Mouse (Mus musculus): ENCODE measurements at regions not wholly inside any gene's neighbourhood (a gene's known extent, or its start where the extent isn't known, plus 50 kb on each side); places are given as distances from the start of the nearest gene placed in this dataset.

GRCm38 (mm10) chr1:47854372-47854771, 961.7 kb upstream of the Slc39a10 start:
- DNase-seq = peak; percentile 10

GRCm38 (mm10) chr1:47853911-47854310, 961.3 kb upstream of the Slc39a10 start:
- no peak for DNase-seq

GRCm38 (mm10) chr1:47840811-47841210, 948.2 kb upstream of the Slc39a10 start:
- no peak for DNase-seq

GRCm38 (mm10) chr1:47834072-47834471, 941.4 kb upstream of the Slc39a10 start:
- no peak for DNase-seq

- DNase-seq = no peak
Measured at GRCm38 (mm10) chr1:47827206-47827605, 934.6 kb upstream of the Slc39a10 start.

GRCm38 (mm10) chr1:47809508-47809907, 916.9 kb upstream of the Slc39a10 start:
- peak; percentile 3 for DNase-seq

GRCm38 (mm10) chr1:47794763-47795162, 902.1 kb upstream of the Slc39a10 start:
- DNase-seq = no peak

Measured in kidney, postnatal 14 days (tissue).